Mouse (Mus musculus): ENCODE results near the gene Schip1. TPM values are rescaled to one million over a fixed set of nuclear protein-coding genes. Genes with fewer than 3 reads are reported as not detected.

The Schip1 gene
- polyA plus RNA-seq, 1 experiment from 2014 or later, result 43.8 TPM

- Histone ChIP-seq H3K9me3 (ENCODE audit: low read depth, low read length) (no peaks in the 10 kb centered on the region), H3K4me3 (ENCODE audit: low read depth, low read length) (no peak overlapping the region), H3K36me3 (ENCODE audit: insufficient read depth) (no peaks in the 10 kb centered on the region), H3K27ac (ENCODE audit: low read depth) (no peak overlapping the region), H3K4me2 (no peak overlapping the region), H3K4me1 (ENCODE audit: insufficient read depth) (no peaks in the 10 kb centered on the region), H3K9ac (no peak overlapping the region), H3K27me3 (ENCODE audit: insufficient read depth, low read length) (no peaks in the 10 kb centered on the region)
- TF ChIP-seq CTCF (IDR thresholded peaks at IDR 0.05; ENCODE audit: low read depth), result no peak
- peak; percentile 28 for DNase-seq
- no peak for ATAC-seq (ENCODE audit: insufficient read depth)
- 68% methylated on average over 2 of the region's 2 CpGs for WGBS
These were observed 124.5 kb downstream of the Schip1 start for GRCm38 (mm10) chr3:68189100-68189499.

GRCm38 (mm10) chr3:68196933-68197332, 132.3 kb downstream of the Schip1 start:
- no peak overlapping the region for H3K9ac ChIP-seq
- no peaks in the 10 kb centered on the region for H3K4me1 ChIP-seq (ENCODE audit: insufficient read depth)
- H3K4me2 ChIP-seq, result no peak overlapping the region
- ATAC-seq (ENCODE audit: insufficient read depth) (no peak), DNase-seq (no peak)
- no peak for TF ChIP-seq CTCF (IDR thresholded peaks at IDR 0.05; ENCODE audit: low read depth)
- H3K9me3 ChIP-seq (ENCODE audit: low read depth, low read length), result no peaks in the 10 kb centered on the region
- H3K27ac ChIP-seq (ENCODE audit: low read depth), result no peak overlapping the region
- H3K36me3 ChIP-seq (ENCODE audit: insufficient read depth), result no peaks in the 10 kb centered on the region
- WGBS, result 70% methylated on average over 1 of the region's 1 CpGs
- no peak overlapping the region for H3K4me3 ChIP-seq (ENCODE audit: low read depth, low read length)
- H3K27me3 ChIP-seq (ENCODE audit: insufficient read depth, low read length), result no peaks in the 10 kb centered on the region

- Histone ChIP-seq H3K4me3 (ENCODE audit: low read depth, low read length) (no peak overlapping the region), H3K27ac (ENCODE audit: low read depth) (no peak overlapping the region), H3K4me2 (no peak overlapping the region), H3K36me3 (ENCODE audit: insufficient read depth) (no peaks in the 10 kb centered on the region), H3K9me3 (ENCODE audit: low read depth, low read length) (no peaks in the 10 kb centered on the region), H3K4me1 (ENCODE audit: insufficient read depth) (no peaks in the 10 kb centered on the region), H3K9ac (no peak overlapping the region), H3K27me3 (ENCODE audit: insufficient read depth, low read length) (no peaks in the 10 kb centered on the region)
- no peak for TF ChIP-seq CTCF (IDR thresholded peaks at IDR 0.05; ENCODE audit: low read depth)
- ATAC-seq (ENCODE audit: insufficient read depth), result no peak
- no peak for DNase-seq
- 14% methylated on average over 1 of the region's 1 CpGs for WGBS
These were observed 136.6 kb downstream of the Schip1 start for GRCm38 (mm10) chr3:68201214-68201613.

GRCm38 (mm10) chr3:68202162-68202902, 137.7 kb downstream of the Schip1 start:
- no peak for DNase-seq
- TF ChIP-seq CTCF (IDR thresholded peaks at IDR 0.05; ENCODE audit: low read depth), result no peak
- Histone ChIP-seq H3K4me1 (ENCODE audit: insufficient read depth) (no peaks in the 10 kb centered on the region), H3K9ac (no peak overlapping the region), H3K27me3 (ENCODE audit: insufficient read depth, low read length) (no peaks in the 10 kb centered on the region), H3K4me2 (no peak overlapping the region), H3K4me3 (ENCODE audit: low read depth, low read length) (no peak overlapping the region), H3K27ac (ENCODE audit: low read depth) (no peak overlapping the region), H3K36me3 (ENCODE audit: insufficient read depth) (no peaks in the 10 kb centered on the region), H3K9me3 (ENCODE audit: low read depth, low read length) (no peaks in the 10 kb centered on the region)
- WGBS, result 80% methylated on average over 4 of the region's 4 CpGs
- no peak for ATAC-seq (ENCODE audit: insufficient read depth)

- no peak overlapping the region for H3K4me3 ChIP-seq (ENCODE audit: low read depth, low read length)
- no peaks in the 10 kb centered on the region for H3K36me3 ChIP-seq (ENCODE audit: insufficient read depth)
- H3K27me3 ChIP-seq (ENCODE audit: insufficient read depth, low read length), result no peaks in the 10 kb centered on the region
- no peak overlapping the region for H3K9ac ChIP-seq
- H3K4me2 ChIP-seq, result no peak overlapping the region
- ATAC-seq (ENCODE audit: insufficient read depth) (no peak), DNase-seq (no peak)
- no peak for TF ChIP-seq CTCF (IDR thresholded peaks at IDR 0.05; ENCODE audit: low read depth)
- 71% methylated on average over 4 of the region's 4 CpGs for WGBS
- H3K9me3 ChIP-seq (ENCODE audit: low read depth, low read length), result no peaks in the 10 kb centered on the region
- no peaks in the 10 kb centered on the region for H3K4me1 ChIP-seq (ENCODE audit: insufficient read depth)
- no peak overlapping the region for H3K27ac ChIP-seq (ENCODE audit: low read depth)
These were observed 139.4 kb downstream of the Schip1 start for GRCm38 (mm10) chr3:68203934-68204467.

- Histone ChIP-seq H3K4me2 (no peak overlapping the region), H3K4me1 (ENCODE audit: insufficient read depth) (no peaks in the 10 kb centered on the region), H3K9ac (no peak overlapping the region), H3K9me3 (ENCODE audit: low read depth, low read length) (no peaks in the 10 kb centered on the region), H3K4me3 (ENCODE audit: low read depth, low read length) (no peak overlapping the region), H3K36me3 (ENCODE audit: insufficient read depth) (no peaks in the 10 kb centered on the region), H3K27me3 (ENCODE audit: insufficient read depth, low read length) (no peaks in the 10 kb centered on the region), H3K27ac (ENCODE audit: low read depth) (no peak overlapping the region)
- no peak for DNase-seq
- ATAC-seq (ENCODE audit: insufficient read depth), result no peak
- 79% methylated on average over 4 of the region's 4 CpGs for WGBS
- no peak for TF ChIP-seq CTCF (IDR thresholded peaks at IDR 0.05; ENCODE audit: low read depth)
These were observed 145.8 kb downstream of the Schip1 start for GRCm38 (mm10) chr3:68210422-68210821.

GRCm38 (mm10) chr3:68221452-68221851, 156.8 kb downstream of the Schip1 start:
- 86% methylated on average over 3 of the region's 3 CpGs for WGBS
- ATAC-seq (ENCODE audit: insufficient read depth), result no peak

More at GRCm38 (mm10) chr3:68221452-68221851, 156.8 kb downstream of the Schip1 start:
- no peak overlapping the region for H3K9ac ChIP-seq
- H3K4me3 ChIP-seq (ENCODE audit: low read depth, low read length), result no peak overlapping the region
- no peaks in the 10 kb centered on the region for H3K9me3 ChIP-seq (ENCODE audit: low read depth, low read length)
- H3K27ac ChIP-seq (ENCODE audit: low read depth), result no peak overlapping the region
- H3K36me3 ChIP-seq (ENCODE audit: insufficient read depth), result no peaks in the 10 kb centered on the region
- no peak for TF ChIP-seq CTCF (IDR thresholded peaks at IDR 0.05; ENCODE audit: low read depth)
- no peaks in the 10 kb centered on the region for H3K27me3 ChIP-seq (ENCODE audit: insufficient read depth, low read length)
- no peaks in the 10 kb centered on the region for H3K4me1 ChIP-seq (ENCODE audit: insufficient read depth)
- DNase-seq, result no peak
- no peak overlapping the region for H3K4me2 ChIP-seq

Measured in lung, embryonic 14.5 days (tissue).